Mouse (Mus musculus): ENCODE results near the gene Cog5.

Gene Cog5

GRCm38 (mm10) chr12:31977613-31978195, 323.0 kb downstream of the Cog5 start:
- no peak for DNase-seq (ENCODE audit: low read depth, low spot score)

GRCm38 (mm10) chr12:31983238-31983637, 328.6 kb downstream of the Cog5 start:
- DNase-seq (ENCODE audit: low read depth, low spot score) = no peak

GRCm38 (mm10) chr12:31983769-31984168, 329.1 kb downstream of the Cog5 start:
- DNase-seq (ENCODE audit: low read depth, low spot score) = no peak

GRCm38 (mm10) chr12:31984206-31984605, 329.5 kb downstream of the Cog5 start:
- DNase-seq (ENCODE audit: low read depth, low spot score) = no peak

GRCm38 (mm10) chr12:31984664-31985063, 330.0 kb downstream of the Cog5 start:
- DNase-seq (ENCODE audit: low read depth, low spot score) = no peak

GRCm38 (mm10) chr12:31985738-31986137, 331.1 kb downstream of the Cog5 start:
- DNase-seq (ENCODE audit: low read depth, low spot score) = no peak

GRCm38 (mm10) chr12:31986463-31986862, 331.8 kb downstream of the Cog5 start:
- no peak for DNase-seq (ENCODE audit: low read depth, low spot score)

Measured in skeletal muscle tissue, adult 2 months (tissue).